Mouse (Mus musculus) forebrain, embryonic 16.5 days (tissue): ENCODE results near the gene Dazap1. TPM values are rescaled to one million over a fixed set of nuclear protein-coding genes. Genes with fewer than 3 reads are reported as not detected.
A peak's percentile ranks its signal among the peaks of the same experiment; 100 is the strongest.

Source experiments
- ATAC-seq: fragments of 200-750 bp; cut with Nextera tagmentation; 2 replicates; pipeline ENCODE4 v1.8.0; 2017; ENCODE audit warnings: mild to moderate bottlenecking, moderate library complexity
- H3K27ac ChIP-seq: fragments of 300-500 bp; sonication (generic); 2 replicates; pipeline ENCODE4 v1.5.1; 2014; ENCODE audit warnings: low read length, control low read depth
- H3K27me3 ChIP-seq: fragments of 300-500 bp; sonication (generic); replicated peaks from 2 replicates; pipeline ENCODE4 v1.6.1; 2014; ENCODE audit warnings: low read length; ENCODE audit not compliant: control insufficient read depth, insufficient read depth
- H3K36me3 ChIP-seq: fragments of 300-500 bp; sonication (generic); 2 replicates; pipeline ENCODE4 v1.6.1; 2014; ENCODE audit not compliant: control insufficient read depth, insufficient read depth
- H3K4me1 ChIP-seq: fragments of 300-500 bp; sonication (generic); replicated peaks from 2 replicates; pipeline ENCODE4 v1.6.1; 2014; ENCODE audit warnings: low read length; ENCODE audit not compliant: control insufficient read depth, insufficient read depth
- H3K4me2 ChIP-seq: fragments of 300-500 bp; sonication (generic); 2 replicates; pipeline ENCODE4 v1.6.1; 2014; ENCODE audit warnings: mild to moderate bottlenecking, low read length, control low read depth
- H3K4me3 ChIP-seq: fragments of 300-500 bp; sonication (generic); replicated peaks from 2 replicates; pipeline ENCODE4 v1.5.1; 2014; ENCODE audit warnings: mild to moderate bottlenecking, low read length, control low read depth
- H3K9ac ChIP-seq: fragments of 300-500 bp; sonication (generic); replicated peaks from 2 replicates; pipeline ENCODE4 v1.6.1; 2014; ENCODE audit warnings: low read depth, low read length, control low read depth
- H3K9me3 ChIP-seq: fragments of 300-500 bp; sonication (generic); 2 replicates; pipeline ENCODE4 v1.6.1; 2016; ENCODE audit warnings: low read length; ENCODE audit not compliant: control insufficient read depth
- WGBS: fragments of 180-500 bp; shearing (Covaris S2); extraction: QIAGEN DNeasy Blood & Tissue Kit; methylation state at CpG from one replicate; pipeline ENCODE4 v1.1.7; 2014; 5-methylcytosine and 5-hydroxymethylcytosine counted together
- polyA plus RNA-seq: library from polyadenylated mRNA; unstranded; fragments of >200 nt; fragmentation: Nextera tagmentation; extraction: Ambion mirVana; gene quantifications from 2 replicates; pipeline ENCODE4 v1.2.1, GENCODE M21; 2015

The Dazap1 gene
- polyA plus RNA-seq, 1 experiment from 2014 or later, result 61.3 TPM

- H3K4me3 ChIP-seq, result peak overlapping the region; percentile 57
- H3K4me1 ChIP-seq, result peaks cover 72% of the 10 kb centered on the region
- H3K27ac ChIP-seq, result peak overlapping the region; percentile 94
- no peaks in the 10 kb centered on the region for H3K9me3 ChIP-seq
- no peak for ATAC-seq
- 2% methylated on average over 15 of the region's 15 CpGs for WGBS
- H3K4me2 ChIP-seq, result peak overlapping the region; percentile 90
- H3K36me3 ChIP-seq, result peaks cover 9% of the 10 kb centered on the region
- peak overlapping the region; percentile 89 for H3K9ac ChIP-seq
- no peaks in the 10 kb centered on the region for H3K27me3 ChIP-seq
Measured at GRCm38 (mm10) chr10:80299301-80299700, 38.0 kb downstream of the Dazap1 start.

- Histone ChIP-seq H3K36me3 (peaks cover 6% of the 10 kb centered on the region), H3K4me3 (peak overlapping the region; percentile 57), H3K27me3 (no peaks in the 10 kb centered on the region), H3K27ac (peak overlapping the region; percentile 94), H3K4me1 (peaks cover 72% of the 10 kb centered on the region), H3K9ac (peak overlapping the region; percentile 89), H3K4me2 (peak overlapping the region; percentile 90), H3K9me3 (no peaks in the 10 kb centered on the region)
- ATAC-seq, result no peak
- 40% methylated on average over 10 of the region's 10 CpGs for WGBS
Measured at GRCm38 (mm10) chr10:80299824-80300223, 38.5 kb downstream of the Dazap1 start.

DNA sequence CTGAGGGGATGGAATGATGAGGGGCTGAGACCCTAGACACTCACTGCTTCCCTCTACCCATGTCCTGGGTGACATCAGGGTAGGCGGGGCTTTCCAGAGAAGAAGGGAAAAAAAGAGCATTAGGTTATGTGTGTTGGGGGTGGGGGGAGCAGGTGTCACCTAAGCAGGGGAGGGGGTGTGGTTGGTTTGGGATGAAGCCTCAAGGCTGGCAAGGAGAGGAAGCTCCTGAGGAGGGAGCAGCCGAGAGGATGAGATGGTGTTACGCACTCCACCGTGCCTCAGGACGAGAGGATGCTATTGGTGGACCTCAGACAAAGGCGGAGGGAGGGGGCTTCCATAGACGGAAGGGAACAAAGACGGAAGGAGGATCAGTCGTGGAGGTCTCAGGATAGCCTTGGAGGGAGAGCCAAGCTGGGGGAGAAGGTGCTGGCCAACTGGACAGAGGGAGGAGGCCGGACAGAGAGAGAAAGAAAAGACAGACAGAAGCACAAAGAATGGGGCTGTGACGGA, 39.4 kb downstream of the Dazap1 start:
- Histone ChIP-seq H3K9ac (peak overlapping the region; percentile 89), H3K4me1 (peaks cover 73% of the 10 kb centered on the region), H3K4me3 (peak overlapping the region; percentile 57), H3K27ac (peak overlapping the region; percentile 94), H3K27me3 (no peaks in the 10 kb centered on the region), H3K9me3 (no peaks in the 10 kb centered on the region), H3K36me3 (peaks cover 15% of the 10 kb centered on the region), H3K4me2 (peak overlapping the region; percentile 90)
- WGBS, result 8% methylated on average over 11 of the region's 11 CpGs
- peak; percentile 83 for ATAC-seq

- peak overlapping the region; percentile 94 for H3K27ac ChIP-seq
- ATAC-seq, result no peak
- peaks cover 72% of the 10 kb centered on the region for H3K4me1 ChIP-seq
- H3K9ac ChIP-seq, result peak overlapping the region; percentile 89
- H3K4me3 ChIP-seq, result peak overlapping the region; percentile 57
- peaks cover 22% of the 10 kb centered on the region for H3K36me3 ChIP-seq
- H3K27me3 ChIP-seq, result no peaks in the 10 kb centered on the region
- WGBS, result 66% methylated on average over 10 of the region's 10 CpGs
- H3K9me3 ChIP-seq, result no peaks in the 10 kb centered on the region
- peak overlapping the region; percentile 90 for H3K4me2 ChIP-seq
Measured at GRCm38 (mm10) chr10:80301256-80302081, 40.2 kb downstream of the Dazap1 start.

DNA sequence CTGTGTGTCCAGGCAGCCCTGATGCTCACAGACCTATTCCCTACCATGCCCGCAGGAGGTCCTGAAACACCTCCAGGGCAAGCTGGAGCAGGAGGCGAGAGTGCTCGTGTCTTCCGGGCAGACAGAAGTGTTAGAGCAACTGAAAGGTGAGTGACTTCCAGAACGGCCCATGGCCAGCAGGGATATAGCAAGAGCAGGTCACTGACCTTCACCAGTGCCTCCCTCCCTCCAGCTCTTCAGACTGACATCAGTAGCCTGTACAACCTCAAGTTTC, 40.7 kb downstream of the Dazap1 start:
- Histone ChIP-seq H3K27ac (peak overlapping the region; percentile 94; the same call in 1 of the 2 replicates), H3K36me3 (peaks cover 28% of the 10 kb centered on the region), H3K27me3 (no peaks in the 10 kb centered on the region), H3K4me3 (peak overlapping the region; percentile 57), H3K9ac (peak overlapping the region; percentile 89), H3K4me2 (peak overlapping the region; percentile 90), H3K4me1 (peaks cover 69% of the 10 kb centered on the region), H3K9me3 (no peaks in the 10 kb centered on the region)
- WGBS, result 66% methylated on average over 5 of the region's 5 CpGs
- ATAC-seq, result no peak

DNA sequence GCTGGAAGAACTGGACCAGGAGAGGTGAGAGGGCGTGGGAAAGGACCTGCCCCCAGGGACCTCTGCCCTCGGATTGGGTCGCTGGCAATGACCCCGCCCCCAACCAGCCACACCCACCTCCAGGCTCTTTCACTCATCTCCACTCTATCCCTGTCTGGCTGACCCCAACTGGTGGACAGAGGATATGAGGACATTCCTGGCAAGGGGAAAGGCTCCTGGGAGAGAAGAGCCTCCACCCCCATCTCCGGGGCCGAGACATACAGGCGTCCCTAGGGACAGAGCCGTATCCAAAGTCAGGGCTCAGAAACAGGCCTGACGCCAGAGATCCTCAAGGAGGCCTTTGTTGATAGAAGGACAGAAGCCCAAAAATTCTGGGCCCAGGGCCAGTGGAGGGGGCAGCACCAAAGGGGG, 41.2 kb downstream of the Dazap1 start:
- no peak for ATAC-seq
- H3K4me1 ChIP-seq, result peaks cover 65% of the 10 kb centered on the region

GRCm38 (mm10) chr10:80304458-80304857, 43.2 kb downstream of the Dazap1 start:
- Histone ChIP-seq H3K4me1 (peaks cover 53% of the 10 kb centered on the region), H3K27ac (no peak overlapping the region), H3K9ac (no peak overlapping the region), H3K4me2 (peak overlapping the region; percentile 24; the same call in 1 of the 2 replicates), H3K4me3 (no peak overlapping the region), H3K27me3 (no peaks in the 10 kb centered on the region), H3K9me3 (no peaks in the 10 kb centered on the region), H3K36me3 (peaks cover 52% of the 10 kb centered on the region)
- no peak for ATAC-seq
- 44% methylated on average over 12 of the region's 12 CpGs for WGBS

More for the DNA sequence above, 41.2 kb downstream of the Dazap1 start:
- Histone ChIP-seq H3K27me3 (no peaks in the 10 kb centered on the region), H3K9me3 (no peaks in the 10 kb centered on the region), H3K4me2 (peak overlapping the region; percentile 90), H3K4me3 (peak overlapping the region; percentile 57), H3K9ac (peak overlapping the region; percentile 89), H3K27ac (0 out of 2 replicates have a peak overlapping the region, but pooled peaks have one; percentile 10), H3K36me3 (peaks cover 32% of the 10 kb centered on the region)
- WGBS, result 16% methylated on average over 9 of the region's 9 CpGs

DNA sequence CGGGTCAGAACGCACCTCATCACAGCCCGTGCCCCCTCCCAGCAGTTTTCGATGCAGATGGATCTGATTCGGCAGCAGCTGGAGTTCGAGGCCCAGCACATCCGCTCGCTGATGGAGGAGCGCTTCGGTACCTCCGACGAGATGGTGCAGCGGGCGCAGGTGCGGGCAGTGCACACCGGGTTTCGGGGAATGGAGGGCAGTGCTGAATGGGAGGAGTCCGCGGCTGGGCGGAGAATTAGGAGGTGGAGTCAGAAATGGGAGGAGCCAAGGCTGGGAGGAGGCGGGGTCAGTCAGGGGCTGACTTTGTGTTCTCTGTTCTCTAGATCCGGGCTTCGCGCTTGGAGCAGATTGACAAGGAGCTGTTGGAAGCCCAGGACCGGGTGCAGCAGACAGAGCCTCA, 43.6 kb downstream of the Dazap1 start:
- Histone ChIP-seq H3K4me3 (no peak overlapping the region), H3K4me1 (peaks cover 52% of the 10 kb centered on the region), H3K4me2 (peak overlapping the region; percentile 24; the same call in 1 of the 2 replicates), H3K9ac (no peak overlapping the region), H3K36me3 (peaks cover 53% of the 10 kb centered on the region), H3K9me3 (no peaks in the 10 kb centered on the region), H3K27ac (no peak overlapping the region), H3K27me3 (no peaks in the 10 kb centered on the region)
- ATAC-seq, result no peak
- 36% methylated on average over 25 of the region's 25 CpGs for WGBS

DNA sequence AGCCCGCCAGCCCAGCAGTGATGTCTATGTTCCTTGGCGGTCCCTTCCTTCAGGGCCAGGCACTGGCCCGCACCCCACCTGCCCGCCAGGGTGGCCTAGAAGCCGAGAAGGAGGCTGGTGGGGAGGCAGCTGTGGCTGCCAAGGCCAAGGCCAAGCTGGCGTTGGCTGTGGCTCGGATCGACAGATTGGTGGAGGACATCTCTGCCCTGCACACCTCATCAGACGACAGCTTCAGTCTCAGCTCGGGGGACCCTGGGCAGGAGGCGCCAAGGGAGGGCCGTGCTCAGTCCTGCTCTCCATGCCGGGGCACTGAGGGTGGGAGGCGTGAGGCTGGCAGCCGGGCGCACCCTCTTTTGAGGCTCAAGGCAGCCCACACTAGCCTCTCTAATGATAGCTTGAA, 50.3 kb downstream of the Dazap1 start:
- 87% methylated on average over 16 of the region's 16 CpGs for WGBS
- no peaks in the 10 kb centered on the region for H3K9me3 ChIP-seq

More for the DNA sequence above, 50.3 kb downstream of the Dazap1 start:
- Histone ChIP-seq H3K36me3 (peaks cover 66% of the 10 kb centered on the region), H3K9ac (no peak overlapping the region), H3K4me3 (no peak overlapping the region), H3K27ac (no peak overlapping the region), H3K27me3 (no peaks in the 10 kb centered on the region), H3K4me1 (peaks cover 20% of the 10 kb centered on the region), H3K4me2 (no peak overlapping the region)
- ATAC-seq, result no peak
